Mouse (Mus musculus): ENCODE data around the gene Gm42715. TPM values are rescaled to one million over a fixed set of nuclear protein-coding genes. Genes with fewer than 3 reads are reported as not detected.

Gm42715 gene
- polyA plus RNA-seq, 1 experiment from 2014 or later, result 15.4 TPM

DNA sequence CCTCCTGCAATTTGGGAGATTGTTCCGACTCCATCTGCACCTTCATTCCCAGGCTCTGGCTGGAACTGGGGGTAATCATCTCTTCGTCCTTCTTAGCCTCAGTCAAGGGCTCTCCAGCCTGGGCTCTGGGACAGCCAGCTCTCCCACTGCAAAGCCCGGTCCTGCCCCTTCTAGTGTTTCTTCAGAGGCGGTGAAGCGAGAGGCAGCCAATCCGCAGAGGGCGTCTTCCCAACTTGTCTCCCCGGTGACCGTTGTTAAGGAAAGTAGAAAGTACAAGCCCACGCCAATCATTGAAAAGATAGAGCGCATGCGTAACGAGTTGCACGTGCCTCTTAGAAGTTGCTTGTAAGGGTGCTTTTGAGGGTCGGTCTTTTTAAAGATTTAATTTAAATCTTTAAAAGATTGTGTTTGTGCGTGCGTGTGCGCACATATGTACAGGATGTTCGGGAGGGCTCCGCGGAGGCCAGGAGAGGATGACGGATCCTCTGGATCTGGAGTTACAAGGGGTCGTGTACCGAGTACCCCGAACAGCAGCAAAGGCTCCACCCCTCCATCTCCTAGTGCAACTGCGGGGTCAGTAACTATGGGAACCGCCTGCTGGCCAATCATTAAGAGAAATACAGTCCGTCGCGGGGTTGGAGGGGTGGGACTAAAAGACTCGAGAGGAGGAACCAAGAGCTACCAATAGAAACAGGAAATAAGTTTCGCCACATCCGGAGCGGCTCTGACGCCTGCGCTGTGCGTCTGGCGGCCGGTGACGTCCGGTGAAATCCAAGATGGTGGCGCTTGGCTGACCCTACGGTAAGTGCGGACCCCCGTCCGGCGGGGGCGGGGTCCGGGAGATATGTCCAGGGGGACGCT lies 68.9 kb downstream of the Gm42715 start, which contains the start of the genes Ccdc189 and Rnf40:
Ccdc189 (minus strand) TSS at position 585 of the 861 bp plus-strand sequence.
Rnf40 (plus strand) TSS at position 757 of the 861 bp plus-strand sequence.
- peak within 1 kb of the TSS; percentile 79 for H3K9ac ChIP-seq
- peaks cover 17% of the 10 kb centered on the region for H3K4me1 ChIP-seq
- WGBS, result under 1% methylated on average over 46 of the region's 50 CpGs
- peaks cover 48% of the 10 kb centered on the region for H3K36me3 ChIP-seq
- H3K4me2 ChIP-seq, result peak within 1 kb of the TSS; percentile 86
- no peaks in the 10 kb centered on the region for H3K27me3 ChIP-seq
- no peaks in the 10 kb centered on the region for H3K9me3 ChIP-seq
- H3K27ac ChIP-seq, result peak within 1 kb of the TSS; percentile 72
- H3K4me3 ChIP-seq, result peak within 1 kb of the TSS; percentile 65
- peak; percentile 98 for ATAC-seq (ENCODE audit: borderline replicate concordance, extremely low read depth, low FRiP score, low TSS enrichment)

DNA sequence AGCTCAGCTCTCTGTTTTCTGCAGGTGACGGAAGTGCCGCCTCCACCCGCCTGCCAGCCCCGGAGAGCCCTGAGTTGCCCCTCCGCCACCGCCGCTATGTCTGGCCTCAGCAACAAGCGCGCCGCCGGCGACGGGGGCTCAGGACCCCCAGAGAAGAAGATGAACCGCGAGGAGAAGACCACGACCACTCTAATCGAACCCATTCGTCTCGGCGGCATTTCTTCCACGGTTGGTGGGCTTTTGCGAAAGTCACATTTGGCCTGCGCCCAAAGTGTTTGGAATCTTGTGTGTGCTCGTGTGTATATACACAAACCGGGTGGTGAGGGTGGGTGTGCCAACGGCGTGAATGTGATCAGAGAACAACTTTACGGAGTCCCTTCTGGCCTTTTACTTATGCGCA lies 69.5 kb downstream of the Gm42715 start:
- WGBS, result 3% methylated on average over 29 of the region's 29 CpGs

GRCm38 (mm10) chr7:127589637-127590036 lies 70.3 kb downstream of the Gm42715 start:
- H3K4me1 ChIP-seq, result peaks cover 17% of the 10 kb centered on the region
- H3K9me3 ChIP-seq, result no peaks in the 10 kb centered on the region
- WGBS, result 91% methylated on average over 9 of the region's 9 CpGs
- H3K4me3 ChIP-seq, result peak overlapping the region; percentile 65
- H3K4me2 ChIP-seq, result peak overlapping the region; percentile 86
- no peaks in the 10 kb centered on the region for H3K27me3 ChIP-seq
- no peak for ATAC-seq (ENCODE audit: borderline replicate concordance, extremely low read depth, low FRiP score, low TSS enrichment)
- peak overlapping the region; percentile 79 for H3K9ac ChIP-seq
- H3K27ac ChIP-seq, result no peak overlapping the region
- H3K36me3 ChIP-seq, result peaks cover 50% of the 10 kb centered on the region

More for the DNA sequence above, 69.5 kb downstream of the Gm42715 start:
- Histone ChIP-seq H3K4me3 (peak overlapping the region; percentile 65), H3K27me3 (no peaks in the 10 kb centered on the region), H3K9ac (peak overlapping the region; percentile 79), H3K9me3 (no peaks in the 10 kb centered on the region), H3K4me2 (peak overlapping the region; percentile 86), H3K27ac (peak overlapping the region; percentile 38; the same call in 1 of the 2 replicates), H3K36me3 (peaks cover 48% of the 10 kb centered on the region), H3K4me1 (peaks cover 17% of the 10 kb centered on the region)
- ATAC-seq (ENCODE audit: borderline replicate concordance, extremely low read depth, low FRiP score, low TSS enrichment), result no peak

GRCm38 (mm10) chr7:127591108-127591507 lies 71.7 kb downstream of the Gm42715 start:
- peaks cover 17% of the 10 kb centered on the region for H3K4me1 ChIP-seq
- no peaks in the 10 kb centered on the region for H3K27me3 ChIP-seq
- H3K4me2 ChIP-seq, result no peak overlapping the region
- H3K9me3 ChIP-seq, result no peaks in the 10 kb centered on the region
- 80% methylated on average over 10 of the region's 10 CpGs for WGBS
- H3K4me3 ChIP-seq, result no peak overlapping the region
- H3K27ac ChIP-seq, result no peak overlapping the region
- no peak for ATAC-seq (ENCODE audit: borderline replicate concordance, extremely low read depth, low FRiP score, low TSS enrichment)
- no peak overlapping the region for H3K9ac ChIP-seq
- H3K36me3 ChIP-seq, result peaks cover 65% of the 10 kb centered on the region

- no peak for ATAC-seq (ENCODE audit: borderline replicate concordance, extremely low read depth, low FRiP score, low TSS enrichment)
- H3K27ac ChIP-seq, result no peak overlapping the region
- peaks cover 10% of the 10 kb centered on the region for H3K4me1 ChIP-seq
- H3K36me3 ChIP-seq, result peaks cover 79% of the 10 kb centered on the region
- whole genome bisulfite sequencing, result 87% methylated on average over 14 of the region's 14 CpGs
- H3K27me3 ChIP-seq, result no peaks in the 10 kb centered on the region
- no peak overlapping the region for H3K4me2 ChIP-seq
- no peak overlapping the region for H3K4me3 ChIP-seq
- no peaks in the 10 kb centered on the region for H3K9me3 ChIP-seq
- no peak overlapping the region for H3K9ac ChIP-seq
Measured at GRCm38 (mm10) chr7:127592575-127592974, 73.2 kb downstream of the Gm42715 start.

DNA sequence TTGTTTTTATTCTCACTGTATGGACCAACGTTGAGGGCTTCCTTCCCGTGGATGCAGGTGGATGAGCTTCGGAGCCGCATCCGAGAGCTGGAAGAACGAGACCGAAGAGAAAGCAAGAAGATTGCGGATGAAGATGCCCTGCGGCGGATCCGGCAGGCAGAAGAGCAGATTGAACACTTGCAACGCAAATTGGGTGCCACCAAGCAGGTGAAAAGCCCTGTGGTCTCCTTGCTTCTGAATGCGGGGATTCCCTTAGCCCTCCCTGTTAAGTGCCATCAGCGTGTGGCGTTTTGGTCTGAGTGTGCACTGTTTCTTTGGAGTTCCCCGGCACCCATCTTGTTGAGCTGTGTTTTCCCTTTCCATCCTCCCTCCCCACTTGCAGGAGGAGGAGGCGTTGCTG lies 77.4 kb downstream of the Gm42715 start:
- H3K4me2 ChIP-seq, result no peak overlapping the region
- peaks cover 99% of the 10 kb centered on the region for H3K36me3 ChIP-seq
- no peaks in the 10 kb centered on the region for H3K9me3 ChIP-seq
- H3K27ac ChIP-seq, result no peak overlapping the region
- 94% methylated on average over 17 of the region's 17 CpGs for WGBS
- H3K27me3 ChIP-seq, result no peaks in the 10 kb centered on the region
- H3K9ac ChIP-seq, result no peak overlapping the region
- no peak for ATAC-seq (ENCODE audit: borderline replicate concordance, extremely low read depth, low FRiP score, low TSS enrichment)
- H3K4me1 ChIP-seq, result no peaks in the 10 kb centered on the region
- H3K4me3 ChIP-seq, result no peak overlapping the region

GRCm38 (mm10) chr7:127600612-127601011 lies 81.2 kb downstream of the Gm42715 start:
- Histone ChIP-seq H3K9ac (no peak overlapping the region), H3K4me1 (no peaks in the 10 kb centered on the region), H3K36me3 (peaks cover 87% of the 10 kb centered on the region), H3K4me3 (no peak overlapping the region), H3K27ac (no peak overlapping the region), H3K9me3 (no peaks in the 10 kb centered on the region), H3K27me3 (no peaks in the 10 kb centered on the region), H3K4me2 (no peak overlapping the region)
- ATAC-seq (ENCODE audit: borderline replicate concordance, extremely low read depth, low FRiP score, low TSS enrichment), result no peak
- 89% methylated on average over 7 of the region's 7 CpGs for WGBS

DNA sequence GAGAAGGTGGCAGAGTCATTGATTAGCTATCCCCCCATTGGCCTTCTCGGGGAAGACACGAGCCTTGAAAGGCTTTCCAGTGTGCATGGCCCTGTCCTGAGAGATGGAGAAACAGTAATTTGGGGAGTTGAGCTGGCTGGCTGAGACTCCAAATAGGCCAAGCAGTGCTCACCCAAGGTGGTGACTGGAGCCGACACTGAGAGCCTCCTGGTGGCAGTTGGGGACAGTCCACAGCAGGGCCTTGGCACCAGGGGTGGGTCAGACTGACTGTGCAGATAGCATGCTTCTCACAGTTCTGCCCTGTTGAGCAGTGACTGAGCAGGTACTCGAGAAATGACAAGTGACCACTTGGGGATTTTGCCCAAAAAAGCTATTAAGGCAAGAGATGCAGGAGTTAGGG lies 82.4 kb downstream of the Gm42715 start:
- H3K27me3 ChIP-seq, result no peaks in the 10 kb centered on the region
- H3K9ac ChIP-seq, result no peak overlapping the region
- no peaks in the 10 kb centered on the region for H3K9me3 ChIP-seq
- H3K36me3 ChIP-seq, result peaks cover 82% of the 10 kb centered on the region
- WGBS, result 89% methylated on average over 4 of the region's 4 CpGs
- H3K4me1 ChIP-seq, result no peaks in the 10 kb centered on the region
- H3K27ac ChIP-seq, result no peak overlapping the region
- no peak overlapping the region for H3K4me2 ChIP-seq
- no peak for ATAC-seq (ENCODE audit: borderline replicate concordance, extremely low read depth, low FRiP score, low TSS enrichment)
- no peak overlapping the region for H3K4me3 ChIP-seq

DNA sequence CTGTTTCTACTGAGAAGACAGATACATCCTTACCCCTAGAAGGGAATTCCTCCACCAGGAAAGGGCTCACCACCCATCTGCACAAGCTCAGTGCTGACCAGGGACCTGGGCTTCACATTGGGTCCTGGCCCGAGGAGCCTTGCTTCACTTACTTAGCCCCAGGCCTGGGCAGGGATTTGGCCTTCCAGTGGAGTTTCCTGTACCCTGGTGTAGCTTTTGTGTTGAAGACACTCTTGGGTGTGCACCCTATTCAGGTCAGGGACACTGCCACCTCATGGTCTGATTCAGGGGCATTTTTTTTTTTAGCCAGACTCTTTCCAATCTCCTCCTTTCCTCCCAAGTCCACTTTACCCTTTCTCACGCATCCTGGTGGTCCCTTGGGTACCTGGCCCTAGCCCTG lies 83.5 kb downstream of the Gm42715 start:
- no peaks in the 10 kb centered on the region for H3K9me3 ChIP-seq
- no peak overlapping the region for H3K4me2 ChIP-seq
- 80% methylated on average over 2 of the region's 2 CpGs for WGBS
- H3K27me3 ChIP-seq, result no peaks in the 10 kb centered on the region
- H3K27ac ChIP-seq, result no peak overlapping the region
- peaks cover 73% of the 10 kb centered on the region for H3K36me3 ChIP-seq
- no peak for ATAC-seq (ENCODE audit: borderline replicate concordance, extremely low read depth, low FRiP score, low TSS enrichment)
- H3K4me3 ChIP-seq, result no peak overlapping the region
- no peak overlapping the region for H3K9ac ChIP-seq
- peaks cover 5% of the 10 kb centered on the region; the same call in 1 of the 2 replicates for H3K4me1 ChIP-seq

DNA sequence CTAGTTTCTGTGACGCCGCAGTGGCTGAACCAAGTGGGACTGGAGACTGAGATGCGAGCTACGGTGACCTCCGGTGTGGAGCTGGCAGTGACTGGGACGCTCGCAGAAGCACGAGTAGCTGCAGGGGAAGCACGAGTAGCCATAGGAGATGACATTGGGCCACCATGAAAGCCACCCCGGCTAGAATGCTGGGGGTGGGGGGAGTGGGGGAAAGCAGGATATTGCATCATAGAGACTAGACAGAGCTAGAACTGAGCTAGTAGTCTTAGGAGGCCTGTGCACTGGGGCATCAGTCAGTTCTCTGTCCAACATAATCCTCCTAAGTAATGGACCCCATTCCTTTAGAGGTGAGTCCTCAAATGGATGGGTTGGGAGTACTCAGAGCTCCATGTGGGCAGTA lies 84.9 kb downstream of the Gm42715 start:
- no peaks in the 10 kb centered on the region for H3K27me3 ChIP-seq
- H3K4me3 ChIP-seq, result no peak overlapping the region
- no peak overlapping the region for H3K4me2 ChIP-seq
- 85% methylated on average over 10 of the region's 10 CpGs for whole genome bisulfite sequencing
- H3K36me3 ChIP-seq, result peaks cover 74% of the 10 kb centered on the region
- no peak overlapping the region for H3K9ac ChIP-seq
- H3K4me1 ChIP-seq, result peaks cover 5% of the 10 kb centered on the region; the same call in 1 of the 2 replicates
- no peak for ATAC-seq (ENCODE audit: borderline replicate concordance, extremely low read depth, low FRiP score, low TSS enrichment)
- H3K27ac ChIP-seq, result no peak overlapping the region
- no peaks in the 10 kb centered on the region for H3K9me3 ChIP-seq

DNA sequence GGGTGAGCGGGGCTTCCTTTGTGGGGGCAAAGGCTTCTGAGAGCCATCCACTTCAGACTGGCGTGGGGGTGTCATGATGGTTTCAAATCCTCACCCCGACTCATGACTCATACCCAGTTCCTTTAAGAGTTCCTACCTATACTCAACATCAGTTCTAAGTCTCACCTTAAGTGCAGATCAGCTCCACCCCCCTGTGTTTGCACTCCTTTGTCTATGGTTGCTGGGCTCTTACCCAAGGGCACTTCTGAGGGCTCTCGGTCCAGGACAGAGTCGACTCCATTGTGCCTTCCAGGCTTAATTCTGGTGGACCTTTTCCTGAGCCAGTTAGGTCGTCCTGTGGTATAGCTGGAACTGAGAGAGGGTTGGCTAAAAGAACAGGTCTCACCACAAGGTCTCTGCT lies 87.8 kb downstream of the Gm42715 start:
- H3K27me3 ChIP-seq, result no peaks in the 10 kb centered on the region
- H3K36me3 ChIP-seq, result peaks cover 74% of the 10 kb centered on the region
- H3K4me3 ChIP-seq, result no peak overlapping the region
- WGBS, result 63% methylated on average over 6 of the region's 6 CpGs
- peak; percentile 41 for ATAC-seq (ENCODE audit: borderline replicate concordance, extremely low read depth, low FRiP score, low TSS enrichment)
- no peak overlapping the region for H3K27ac ChIP-seq
- H3K9me3 ChIP-seq, result no peaks in the 10 kb centered on the region
- H3K9ac ChIP-seq, result no peak overlapping the region
- no peak overlapping the region for H3K4me2 ChIP-seq
- H3K4me1 ChIP-seq, result peaks cover 5% of the 10 kb centered on the region; the same call in 1 of the 2 replicates

DNA sequence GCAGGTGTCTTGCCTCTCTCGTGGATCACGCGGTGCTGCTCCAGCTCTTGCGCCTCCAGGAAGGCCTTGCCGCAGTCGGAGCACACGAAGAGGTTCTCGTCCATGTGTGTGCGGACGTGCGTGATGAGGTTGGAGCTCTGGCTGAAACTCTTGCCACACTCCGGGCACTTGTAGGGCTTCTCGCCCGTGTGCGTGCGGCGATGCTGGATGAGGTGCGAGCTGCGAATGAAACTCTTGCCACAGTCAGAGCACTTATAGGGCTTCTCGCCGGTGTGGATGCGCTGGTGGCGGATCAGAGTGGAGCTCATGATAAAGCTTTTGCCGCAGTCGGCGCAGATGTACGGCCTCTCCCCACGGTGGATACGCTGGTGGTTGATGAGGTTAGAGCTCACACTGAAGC lies 91.6 kb downstream of the Gm42715 start:
- Histone ChIP-seq H3K9ac (no peak overlapping the region), H3K4me3 (no peak overlapping the region), H3K27ac (no peak overlapping the region), H3K36me3 (peaks cover 58% of the 10 kb centered on the region), H3K4me2 (no peak overlapping the region), H3K9me3 (no peaks in the 10 kb centered on the region), H3K4me1 (peaks cover 18% of the 10 kb centered on the region), H3K27me3 (no peaks in the 10 kb centered on the region)
- WGBS, result 96% methylated on average over 29 of the region's 29 CpGs
- ATAC-seq (ENCODE audit: borderline replicate concordance, extremely low read depth, low FRiP score, low TSS enrichment), result no peak
